Mouse (Mus musculus): Measurements from ENCODE around the gene Ggta1. TPM values are rescaled to one million over a fixed set of nuclear protein-coding genes. Genes with fewer than 3 reads are reported as not detected.
A peak's percentile ranks its signal among the peaks of the same experiment; 100 is the strongest.

Gene Ggta1
- polyA plus RNA-seq, 1 experiment from 2014 or later, result 9.1 TPM

DNA sequence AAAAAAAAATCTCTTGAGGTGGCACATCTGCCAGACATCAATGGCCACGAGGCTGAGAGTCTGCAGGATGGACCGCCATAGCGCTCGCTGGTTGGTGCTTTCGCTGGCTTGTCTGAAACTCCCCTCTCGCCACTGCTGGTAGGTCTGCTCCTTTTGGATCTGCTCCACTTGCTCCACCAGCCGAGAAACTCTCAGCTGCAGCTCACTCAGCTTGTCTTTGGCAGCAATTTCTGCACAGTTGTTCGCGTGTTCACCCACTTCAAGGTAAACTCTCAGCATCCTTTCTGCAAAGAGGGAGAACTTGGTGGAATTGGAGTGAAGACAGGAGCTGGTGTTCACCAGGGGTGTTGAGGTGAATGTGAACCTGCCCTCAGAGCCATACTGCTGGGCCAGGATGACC is 20.4 kb upstream of the Ggta1 start:
- ATAC-seq (ENCODE audit: low read depth), result no peak
- Histone ChIP-seq H3K27me3 (ENCODE audit: control insufficient read depth, insufficient read depth, low read depth, low read length) (no peaks in the 10 kb centered on the region), H3K27ac (ENCODE audit: low read length) (no peak overlapping the region), H3K4me3 (ENCODE audit: low read depth, low read length) (no peak overlapping the region), H3K9me3 (replicated peaks; ENCODE audit: control insufficient read depth, low read length) (no peaks in the 10 kb centered on the region), H3K4me2 (ENCODE audit: low read depth, low read length) (no peak overlapping the region), H3K4me1 (ENCODE audit: control insufficient read depth, low read depth, low read length) (peaks cover 3% of the 10 kb centered on the region; the same call in 1 of the 2 replicates), H3K9ac (ENCODE audit: low read depth, low read length) (no peak overlapping the region), H3K36me3 (ENCODE audit: control insufficient read depth, insufficient read depth) (no peaks in the 10 kb centered on the region)
- 78% methylated on average over 9 of the region's 9 CpGs for WGBS (ENCODE audit: insufficient replicate concordance)

- peaks cover 3% of the 10 kb centered on the region; the same call in 1 of the 2 replicates for H3K4me1 ChIP-seq (ENCODE audit: control insufficient read depth, low read depth, low read length)
- H3K36me3 ChIP-seq (ENCODE audit: control insufficient read depth, insufficient read depth), result no peaks in the 10 kb centered on the region
- no peak overlapping the region for H3K27ac ChIP-seq (ENCODE audit: low read length)
- ATAC-seq (ENCODE audit: low read depth), result no peak
- H3K27me3 ChIP-seq (ENCODE audit: control insufficient read depth, insufficient read depth, low read depth, low read length), result no peaks in the 10 kb centered on the region
- H3K9me3 ChIP-seq (replicated peaks; ENCODE audit: control insufficient read depth, low read length), result no peaks in the 10 kb centered on the region
- 65% methylated on average over 7 of the region's 7 CpGs for WGBS (ENCODE audit: insufficient replicate concordance)
- H3K4me3 ChIP-seq (ENCODE audit: low read depth, low read length), result no peak overlapping the region
- no peak overlapping the region for H3K9ac ChIP-seq (ENCODE audit: low read depth, low read length)
- no peak overlapping the region for H3K4me2 ChIP-seq (ENCODE audit: low read depth, low read length)
These were observed 18.4 kb upstream of the Ggta1 start for GRCm38 (mm10) chr2:35481322-35481990.

- Histone ChIP-seq H3K36me3 (ENCODE audit: control insufficient read depth, insufficient read depth) (no peaks in the 10 kb centered on the region), H3K4me3 (ENCODE audit: low read depth, low read length) (no peak overlapping the region), H3K4me1 (ENCODE audit: control insufficient read depth, low read depth, low read length) (peaks cover 3% of the 10 kb centered on the region; the same call in 1 of the 2 replicates), H3K27ac (ENCODE audit: low read length) (no peak overlapping the region), H3K27me3 (ENCODE audit: control insufficient read depth, insufficient read depth, low read depth, low read length) (no peaks in the 10 kb centered on the region), H3K4me2 (ENCODE audit: low read depth, low read length) (no peak overlapping the region), H3K9me3 (replicated peaks; ENCODE audit: control insufficient read depth, low read length) (no peaks in the 10 kb centered on the region), H3K9ac (ENCODE audit: low read depth, low read length) (no peak overlapping the region)
- 21% methylated on average over 3 of the region's 3 CpGs for WGBS (ENCODE audit: insufficient replicate concordance)
- peak; percentile 45; the same call in 1 of the 2 replicates for ATAC-seq (ENCODE audit: low read depth)
These were observed 17.0 kb upstream of the Ggta1 start for GRCm38 (mm10) chr2:35480073-35480472.

GRCm38 (mm10) chr2:35478812-35479122 is 15.7 kb upstream of the Ggta1 start:
- no peaks in the 10 kb centered on the region for H3K27me3 ChIP-seq (ENCODE audit: control insufficient read depth, insufficient read depth, low read depth, low read length)
- 56% methylated on average over 3 of the region's 3 CpGs for WGBS (ENCODE audit: insufficient replicate concordance)
- ATAC-seq (ENCODE audit: low read depth), result no peak
- H3K9ac ChIP-seq (ENCODE audit: low read depth, low read length), result no peak overlapping the region
- no peaks in the 10 kb centered on the region for H3K9me3 ChIP-seq (replicated peaks; ENCODE audit: control insufficient read depth, low read length)
- peaks cover 3% of the 10 kb centered on the region; the same call in 1 of the 2 replicates for H3K4me1 ChIP-seq (ENCODE audit: control insufficient read depth, low read depth, low read length)
- no peak overlapping the region for H3K4me3 ChIP-seq (ENCODE audit: low read depth, low read length)
- H3K36me3 ChIP-seq (ENCODE audit: control insufficient read depth, insufficient read depth), result no peaks in the 10 kb centered on the region
- H3K4me2 ChIP-seq (ENCODE audit: low read depth, low read length), result no peak overlapping the region
- H3K27ac ChIP-seq (ENCODE audit: low read length), result no peak overlapping the region

- H3K9ac ChIP-seq (ENCODE audit: low read depth, low read length), result no peak overlapping the region
- peaks cover 3% of the 10 kb centered on the region; the same call in 1 of the 2 replicates for H3K4me1 ChIP-seq (ENCODE audit: control insufficient read depth, low read depth, low read length)
- WGBS (ENCODE audit: insufficient replicate concordance), result 68% methylated on average over 10 of the region's 10 CpGs
- no peaks in the 10 kb centered on the region for H3K36me3 ChIP-seq (ENCODE audit: control insufficient read depth, insufficient read depth)
- no peaks in the 10 kb centered on the region for H3K27me3 ChIP-seq (ENCODE audit: control insufficient read depth, insufficient read depth, low read depth, low read length)
- no peak overlapping the region for H3K27ac ChIP-seq (ENCODE audit: low read length)
- H3K9me3 ChIP-seq (replicated peaks; ENCODE audit: control insufficient read depth, low read length), result no peaks in the 10 kb centered on the region
- H3K4me2 ChIP-seq (ENCODE audit: low read depth, low read length), result no peak overlapping the region
- no peak overlapping the region for H3K4me3 ChIP-seq (ENCODE audit: low read depth, low read length)
- no peak for ATAC-seq (ENCODE audit: low read depth)
These were observed 15.2 kb upstream of the Ggta1 start for GRCm38 (mm10) chr2:35477999-35478811.

DNA sequence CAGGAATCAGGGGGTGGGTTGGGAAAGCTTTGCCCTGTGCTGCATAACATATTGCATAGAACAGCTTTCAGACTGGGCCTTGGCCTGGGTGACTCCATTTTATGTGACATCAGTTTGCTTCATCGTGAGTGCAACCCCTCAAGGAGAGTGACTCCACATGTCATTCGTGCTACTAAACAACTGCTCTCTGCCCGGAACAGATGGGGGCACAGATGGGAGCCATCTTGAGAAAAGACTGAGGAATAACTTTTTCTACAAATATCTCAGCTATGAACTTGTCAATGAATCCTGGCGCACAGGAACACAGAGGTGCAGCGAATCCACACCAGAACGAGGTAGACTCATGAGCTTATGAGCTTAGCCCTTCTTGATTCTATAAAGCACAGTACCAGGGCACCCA is 14.3 kb upstream of the Ggta1 start:
- no peak overlapping the region for H3K9ac ChIP-seq (ENCODE audit: low read depth, low read length)
- 77% methylated on average over 6 of the region's 6 CpGs for WGBS (ENCODE audit: insufficient replicate concordance)
- H3K4me1 ChIP-seq (ENCODE audit: control insufficient read depth, low read depth, low read length), result no peaks in the 10 kb centered on the region; the same call in 1 of the 2 replicates
- H3K27ac ChIP-seq (ENCODE audit: low read length), result no peak overlapping the region
- no peak overlapping the region for H3K4me2 ChIP-seq (ENCODE audit: low read depth, low read length)
- no peaks in the 10 kb centered on the region for H3K9me3 ChIP-seq (replicated peaks; ENCODE audit: control insufficient read depth, low read length)
- H3K27me3 ChIP-seq (ENCODE audit: control insufficient read depth, insufficient read depth, low read depth, low read length), result no peaks in the 10 kb centered on the region
- H3K4me3 ChIP-seq (ENCODE audit: low read depth, low read length), result no peak overlapping the region
- ATAC-seq (ENCODE audit: low read depth), result no peak
- H3K36me3 ChIP-seq (ENCODE audit: control insufficient read depth, insufficient read depth), result no peaks in the 10 kb centered on the region

GRCm38 (mm10) chr2:35474916-35475315 is 11.9 kb upstream of the Ggta1 start:
- 63% methylated on average over 1 of the region's 1 CpGs for WGBS (ENCODE audit: insufficient replicate concordance)
- H3K9ac ChIP-seq (ENCODE audit: low read depth, low read length), result no peak overlapping the region
- ATAC-seq (ENCODE audit: low read depth), result no peak
- no peak overlapping the region for H3K4me2 ChIP-seq (ENCODE audit: low read depth, low read length)
- no peaks in the 10 kb centered on the region for H3K4me1 ChIP-seq (ENCODE audit: control insufficient read depth, low read depth, low read length)
- H3K4me3 ChIP-seq (ENCODE audit: low read depth, low read length), result no peak overlapping the region
- H3K9me3 ChIP-seq (replicated peaks; ENCODE audit: control insufficient read depth, low read length), result no peaks in the 10 kb centered on the region
- no peaks in the 10 kb centered on the region for H3K36me3 ChIP-seq (ENCODE audit: control insufficient read depth, insufficient read depth)
- no peak overlapping the region for H3K27ac ChIP-seq (ENCODE audit: low read length)
- no peaks in the 10 kb centered on the region for H3K27me3 ChIP-seq (ENCODE audit: control insufficient read depth, insufficient read depth, low read depth, low read length)

DNA sequence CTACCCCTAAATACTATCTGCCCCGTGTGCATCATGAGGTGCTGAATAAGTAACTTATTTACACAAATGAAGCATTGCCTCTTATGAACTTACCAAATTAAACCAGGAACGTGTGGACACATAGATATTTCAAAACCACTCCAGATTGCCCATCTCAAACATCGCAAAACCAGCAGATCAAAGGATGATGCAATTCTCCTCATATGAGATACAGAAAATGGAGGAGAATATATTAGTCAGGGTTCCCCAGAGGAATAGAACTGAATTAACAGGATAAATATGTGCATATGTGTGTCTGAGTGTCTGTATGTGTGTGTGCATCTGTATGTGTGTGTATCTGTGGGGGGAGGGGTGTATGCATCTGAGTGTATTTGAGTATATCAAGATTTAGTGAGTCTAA is 6.2 kb upstream of the Ggta1 start:
- H3K36me3 ChIP-seq (ENCODE audit: control insufficient read depth, insufficient read depth), result no peaks in the 10 kb centered on the region
- no peak overlapping the region for H3K27ac ChIP-seq (ENCODE audit: low read length)
- no peaks in the 10 kb centered on the region for H3K27me3 ChIP-seq (ENCODE audit: control insufficient read depth, insufficient read depth, low read depth, low read length)
- H3K4me1 ChIP-seq (ENCODE audit: control insufficient read depth, low read depth, low read length), result peaks cover under 1% of the 10 kb centered on the region; the same call in 1 of the 2 replicates
- H3K9me3 ChIP-seq (replicated peaks; ENCODE audit: control insufficient read depth, low read length), result no peaks in the 10 kb centered on the region
- WGBS (ENCODE audit: insufficient replicate concordance), result 49% methylated on average over 3 of the region's 3 CpGs
- no peak overlapping the region for H3K4me3 ChIP-seq (ENCODE audit: low read depth, low read length)
- no peak overlapping the region for H3K4me2 ChIP-seq (ENCODE audit: low read depth, low read length)
- no peak overlapping the region for H3K9ac ChIP-seq (ENCODE audit: low read depth, low read length)
- ATAC-seq (ENCODE audit: low read depth), result no peak

DNA sequence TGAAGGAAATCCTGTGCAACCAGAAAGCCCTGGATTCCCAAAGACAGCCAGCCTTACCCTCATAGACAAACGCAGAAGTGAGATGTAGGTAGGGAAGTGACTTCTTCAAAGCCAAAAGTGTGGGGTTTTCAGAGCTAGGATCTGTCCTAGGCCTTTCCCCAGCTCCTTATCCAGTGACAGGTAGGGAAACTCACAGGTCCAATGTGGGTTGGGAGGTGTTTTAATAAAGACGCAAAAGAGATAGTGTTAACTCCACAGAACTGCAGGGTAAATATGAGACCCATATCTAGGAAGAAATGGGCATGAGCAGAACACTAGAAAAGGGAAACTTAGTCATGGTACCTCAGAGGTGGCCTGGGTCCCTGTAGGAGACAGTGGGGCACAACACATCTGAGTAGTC is 5.2 kb upstream of the Ggta1 start:
- no peak for ATAC-seq (ENCODE audit: low read depth)
- Histone ChIP-seq H3K4me2 (ENCODE audit: low read depth, low read length) (no peak overlapping the region), H3K27me3 (ENCODE audit: control insufficient read depth, insufficient read depth, low read depth, low read length) (no peaks in the 10 kb centered on the region), H3K9ac (ENCODE audit: low read depth, low read length) (no peak overlapping the region), H3K36me3 (ENCODE audit: control insufficient read depth, insufficient read depth) (no peaks in the 10 kb centered on the region), H3K9me3 (replicated peaks; ENCODE audit: control insufficient read depth, low read length) (no peaks in the 10 kb centered on the region), H3K4me3 (ENCODE audit: low read depth, low read length) (no peak overlapping the region), H3K4me1 (ENCODE audit: control insufficient read depth, low read depth, low read length) (peaks cover 10% of the 10 kb centered on the region), H3K27ac (ENCODE audit: low read length) (no peak overlapping the region)
- WGBS (ENCODE audit: insufficient replicate concordance), result 60% methylated on average over 2 of the region's 2 CpGs

All from liver, embryonic 16.5 days (tissue).